Mouse (Mus musculus) ES-CJ7 (cell line): ENCODE measurements around the gene Peli2.

ENCODE experiments used
- DNase-seq: peaks from one replicate; pipeline ENCODE4 v3.0.0; 2011; ENCODE audit warnings: low read depth, low spot score

The Peli2 gene

GRCm38 (mm10) chr14:48289602-48290599, 169.3 kb downstream of the Peli2 start:
- no peak for DNase-seq

GRCm38 (mm10) chr14:48293498-48293897, 172.9 kb downstream of the Peli2 start:
- no peak for DNase-seq

- no peak for DNase-seq
Measured at GRCm38 (mm10) chr14:48295410-48295809, 174.8 kb downstream of the Peli2 start.

GRCm38 (mm10) chr14:48295815-48296271, 175.2 kb downstream of the Peli2 start:
- no peak for DNase-seq

- DNase-seq, result no peak
Measured at GRCm38 (mm10) chr14:48296820-48297219, 176.2 kb downstream of the Peli2 start.

- DNase-seq, result no peak
Measured at GRCm38 (mm10) chr14:48302471-48303186, 182.0 kb downstream of the Peli2 start.

- DNase-seq, result no peak
Measured at GRCm38 (mm10) chr14:48303235-48303634, 182.6 kb downstream of the Peli2 start.

GRCm38 (mm10) chr14:48303841-48304240, 183.2 kb downstream of the Peli2 start:
- peak; percentile 10 for DNase-seq

- DNase-seq, result no peak
Measured at GRCm38 (mm10) chr14:48313234-48313633, 192.6 kb downstream of the Peli2 start.

GRCm38 (mm10) chr14:48316396-48316795, 195.8 kb downstream of the Peli2 start:
- DNase-seq, result no peak

GRCm38 (mm10) chr14:48323771-48324459, 203.3 kb downstream of the Peli2 start:
- no peak for DNase-seq

GRCm38 (mm10) chr14:48324460-48324850, 203.8 kb downstream of the Peli2 start:
- DNase-seq, result no peak

- DNase-seq, result peak; percentile 7
Measured at GRCm38 (mm10) chr14:48327746-48328145, 207.1 kb downstream of the Peli2 start.

- DNase-seq, result peak; percentile 5
Measured at GRCm38 (mm10) chr14:48329716-48330365, 209.2 kb downstream of the Peli2 start.
